Mouse (Mus musculus): ENCODE measurements around the gene Cyb5rl. TPM values are rescaled to one million over a fixed set of nuclear protein-coding genes. Genes with fewer than 3 reads are reported as not detected.

The Cyb5rl gene
- polyA plus RNA-seq, 1 experiment from 2014 or later = 5.2 TPM

- ATAC-seq (replicated peaks; ENCODE audit: low FRiP score) (no peak), DNase-seq (ENCODE audit: low spot score) (no peak)
- no peak overlapping the region for H3K9ac ChIP-seq (ENCODE audit: low read length)
- no peaks in the 10 kb centered on the region; the same call in 1 of the 2 replicates for H3K36me3 ChIP-seq (ENCODE audit: control insufficient read depth, insufficient read depth, low read length)
- H3K4me1 ChIP-seq (replicated peaks; ENCODE audit: control insufficient read depth, insufficient read depth, low read length) = no peaks in the 10 kb centered on the region
- H3K9me3 ChIP-seq (ENCODE audit: control insufficient read depth, low read length) = no peaks in the 10 kb centered on the region
- no peaks in the 10 kb centered on the region for H3K27me3 ChIP-seq (ENCODE audit: control insufficient read depth, insufficient read depth, low read length)
- WGBS = 55% methylated on average over 4 of the region's 4 CpGs
- no peak overlapping the region for H3K4me2 ChIP-seq (ENCODE audit: low read depth, low read length, severe bottlenecking)
- no peak overlapping the region for H3K27ac ChIP-seq (ENCODE audit: low read depth, low read length)
- no peak overlapping the region for H3K4me3 ChIP-seq (ENCODE audit: low read depth, low read length)
Measured at GRCm38 (mm10) chr4:107051889-107052288, 14.9 kb upstream of the Cyb5rl start.

- no peak for ATAC-seq (replicated peaks; ENCODE audit: low FRiP score)
- no peak overlapping the region for H3K27ac ChIP-seq (ENCODE audit: low read depth, low read length)
- H3K27me3 ChIP-seq (ENCODE audit: control insufficient read depth, insufficient read depth, low read length) = no peaks in the 10 kb centered on the region
- no peak overlapping the region for H3K4me3 ChIP-seq (ENCODE audit: low read depth, low read length)
- no peaks in the 10 kb centered on the region for H3K9me3 ChIP-seq (ENCODE audit: control insufficient read depth, low read length)
- no peak overlapping the region for H3K4me2 ChIP-seq (ENCODE audit: low read depth, low read length, severe bottlenecking)
- 44% methylated on average over 5 of the region's 5 CpGs for WGBS
- H3K9ac ChIP-seq (ENCODE audit: low read length) = no peak overlapping the region
- DNase-seq (ENCODE audit: low spot score) = no peak
- no peaks in the 10 kb centered on the region; the same call in 1 of the 2 replicates for H3K36me3 ChIP-seq (ENCODE audit: control insufficient read depth, insufficient read depth, low read length)
- H3K4me1 ChIP-seq (replicated peaks; ENCODE audit: control insufficient read depth, insufficient read depth, low read length) = no peaks in the 10 kb centered on the region
Measured at GRCm38 (mm10) chr4:107052962-107053553, 13.7 kb upstream of the Cyb5rl start.

GRCm38 (mm10) chr4:107056088-107056487, 10.7 kb upstream of the Cyb5rl start:
- no peak overlapping the region for H3K27ac ChIP-seq (ENCODE audit: low read depth, low read length)
- DNase-seq (ENCODE audit: low spot score) = no peak
- no peak for ATAC-seq (replicated peaks; ENCODE audit: low FRiP score)

GRCm38 (mm10) chr4:107058346-107058745, 8.4 kb upstream of the Cyb5rl start:
- WGBS = 89% methylated on average over 5 of the region's 5 CpGs
- no peak overlapping the region for H3K4me3 ChIP-seq (ENCODE audit: low read depth, low read length)
- no peak for ATAC-seq (replicated peaks; ENCODE audit: low FRiP score)
- H3K27ac ChIP-seq (ENCODE audit: low read depth, low read length) = no peak overlapping the region
- H3K9ac ChIP-seq (ENCODE audit: low read length) = no peak overlapping the region
- H3K4me1 ChIP-seq (replicated peaks; ENCODE audit: control insufficient read depth, insufficient read depth, low read length) = no peaks in the 10 kb centered on the region
- peaks cover 4% of the 10 kb centered on the region for H3K36me3 ChIP-seq (ENCODE audit: control insufficient read depth, insufficient read depth, low read length)
- no peaks in the 10 kb centered on the region for H3K9me3 ChIP-seq (ENCODE audit: control insufficient read depth, low read length)
- no peak overlapping the region for H3K4me2 ChIP-seq (ENCODE audit: low read depth, low read length, severe bottlenecking)
- no peak for DNase-seq (ENCODE audit: low spot score)
- H3K27me3 ChIP-seq (ENCODE audit: control insufficient read depth, insufficient read depth, low read length) = no peaks in the 10 kb centered on the region

More at GRCm38 (mm10) chr4:107056088-107056487, 10.7 kb upstream of the Cyb5rl start:
- 97% methylated on average over 3 of the region's 3 CpGs for WGBS
- Histone ChIP-seq H3K9me3 (ENCODE audit: control insufficient read depth, low read length) (no peaks in the 10 kb centered on the region), H3K9ac (ENCODE audit: low read length) (no peak overlapping the region), H3K36me3 (ENCODE audit: control insufficient read depth, insufficient read depth, low read length) (peaks cover 4% of the 10 kb centered on the region), H3K27me3 (ENCODE audit: control insufficient read depth, insufficient read depth, low read length) (no peaks in the 10 kb centered on the region), H3K4me3 (ENCODE audit: low read depth, low read length) (no peak overlapping the region), H3K4me2 (ENCODE audit: low read depth, low read length, severe bottlenecking) (no peak overlapping the region), H3K4me1 (replicated peaks; ENCODE audit: control insufficient read depth, insufficient read depth, low read length) (no peaks in the 10 kb centered on the region)

DNA sequence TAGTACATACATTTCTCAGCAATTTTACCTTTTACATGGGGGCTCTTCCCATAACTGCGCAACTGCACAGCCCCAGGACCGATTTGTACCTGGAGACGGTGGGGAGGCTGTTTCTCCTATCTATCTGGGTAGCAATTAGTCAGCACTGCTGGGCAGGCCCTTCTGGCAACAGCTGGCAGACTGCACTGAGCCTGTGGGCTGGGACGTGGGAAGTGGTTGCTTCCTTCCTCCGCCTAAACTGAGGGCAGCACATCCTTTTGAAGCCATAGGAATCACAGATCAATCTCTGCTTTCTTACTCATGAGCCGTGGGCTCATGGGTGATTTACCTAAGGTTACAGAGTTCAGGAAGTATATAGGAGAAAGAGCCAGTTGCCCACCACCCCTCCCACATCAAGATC, 8.0 kb upstream of the Cyb5rl start:
- no peak overlapping the region for H3K27ac ChIP-seq (ENCODE audit: low read depth, low read length)
- no peak for DNase-seq (ENCODE audit: low spot score)
- 86% methylated on average over 6 of the region's 6 CpGs for WGBS
- no peak overlapping the region for H3K4me2 ChIP-seq (ENCODE audit: low read depth, low read length, severe bottlenecking)
- H3K4me1 ChIP-seq (replicated peaks; ENCODE audit: control insufficient read depth, insufficient read depth, low read length) = no peaks in the 10 kb centered on the region
- no peaks in the 10 kb centered on the region for H3K9me3 ChIP-seq (ENCODE audit: control insufficient read depth, low read length)
- ATAC-seq (replicated peaks; ENCODE audit: low FRiP score) = no peak
- no peak overlapping the region for H3K4me3 ChIP-seq (ENCODE audit: low read depth, low read length)
- H3K36me3 ChIP-seq (ENCODE audit: control insufficient read depth, insufficient read depth, low read length) = peaks cover 4% of the 10 kb centered on the region
- no peaks in the 10 kb centered on the region for H3K27me3 ChIP-seq (ENCODE audit: control insufficient read depth, insufficient read depth, low read length)
- no peak overlapping the region for H3K9ac ChIP-seq (ENCODE audit: low read length)

- Histone ChIP-seq H3K4me3 (ENCODE audit: low read depth, low read length) (no peak overlapping the region), H3K36me3 (ENCODE audit: control insufficient read depth, insufficient read depth, low read length) (peaks cover 4% of the 10 kb centered on the region), H3K4me1 (replicated peaks; ENCODE audit: control insufficient read depth, insufficient read depth, low read length) (no peaks in the 10 kb centered on the region), H3K9ac (ENCODE audit: low read length) (no peak overlapping the region), H3K27ac (ENCODE audit: low read depth, low read length) (no peak overlapping the region), H3K9me3 (ENCODE audit: control insufficient read depth, low read length) (no peaks in the 10 kb centered on the region), H3K4me2 (ENCODE audit: low read depth, low read length, severe bottlenecking) (no peak overlapping the region), H3K27me3 (ENCODE audit: control insufficient read depth, insufficient read depth, low read length) (no peaks in the 10 kb centered on the region)
- DNase-seq (ENCODE audit: low spot score) (no peak), ATAC-seq (replicated peaks; ENCODE audit: low FRiP score) (no peak)
- WGBS = 92% methylated on average over 4 of the region's 4 CpGs
Measured at GRCm38 (mm10) chr4:107061560-107061959, 5.2 kb upstream of the Cyb5rl start.

GRCm38 (mm10) chr4:107063214-107063613, 3.6 kb upstream of the Cyb5rl start:
- Histone ChIP-seq H3K4me2 (ENCODE audit: low read depth, low read length, severe bottlenecking) (no peak overlapping the region), H3K36me3 (ENCODE audit: control insufficient read depth, insufficient read depth, low read length) (peaks cover 4% of the 10 kb centered on the region), H3K27me3 (ENCODE audit: control insufficient read depth, insufficient read depth, low read length) (no peaks in the 10 kb centered on the region), H3K9ac (ENCODE audit: low read length) (no peak overlapping the region), H3K4me1 (replicated peaks; ENCODE audit: control insufficient read depth, insufficient read depth, low read length) (0 out of 2 replicates have a peak, but pooled peaks cover 2% of the 10 kb centered on the region), H3K4me3 (ENCODE audit: low read depth, low read length) (no peak overlapping the region), H3K9me3 (ENCODE audit: control insufficient read depth, low read length) (no peaks in the 10 kb centered on the region), H3K27ac (ENCODE audit: low read depth, low read length) (no peak overlapping the region)
- DNase-seq (ENCODE audit: low spot score) = no peak
- no peak for ATAC-seq (replicated peaks; ENCODE audit: low FRiP score)
- 88% methylated on average over 3 of the region's 3 CpGs for WGBS

DNA sequence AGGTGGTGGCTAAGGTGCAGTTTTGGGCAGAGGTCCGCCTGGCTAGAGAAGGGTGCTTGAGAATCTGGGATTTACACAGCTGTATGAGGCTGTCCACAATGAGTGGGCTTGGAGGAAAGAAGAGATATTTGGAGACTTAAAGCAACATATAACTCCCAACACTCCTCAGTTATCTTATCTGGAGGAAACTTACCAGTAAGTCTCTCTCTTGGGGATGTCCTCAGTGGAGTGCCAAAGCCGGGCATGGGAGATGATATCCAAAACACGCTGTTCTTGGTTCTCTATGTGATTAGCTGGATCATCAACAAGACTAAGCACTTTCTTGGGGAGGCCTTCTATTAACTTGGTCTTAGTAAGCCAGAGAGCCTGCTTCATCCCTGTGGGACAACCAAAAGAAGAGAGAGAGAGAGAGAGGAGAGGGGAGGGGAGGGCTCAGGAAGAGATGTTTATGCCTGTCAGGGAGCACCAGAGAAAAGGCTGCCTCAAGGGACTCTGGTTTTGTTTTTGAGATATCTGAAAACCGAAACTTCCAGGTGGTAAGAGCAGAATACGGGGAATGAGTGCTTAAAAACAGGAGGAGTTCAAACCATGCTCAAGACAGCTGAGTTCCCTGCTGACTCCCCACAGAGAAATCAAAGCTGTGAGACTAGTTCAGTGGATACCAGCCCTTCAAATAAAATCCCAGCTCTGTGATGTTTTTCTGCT, 2.2 kb upstream of the Cyb5rl start:
- no peaks in the 10 kb centered on the region for H3K27me3 ChIP-seq (ENCODE audit: control insufficient read depth, insufficient read depth, low read length)
- no peak for ATAC-seq (replicated peaks; ENCODE audit: low FRiP score)

More for the DNA sequence above, 2.2 kb upstream of the Cyb5rl start:
- H3K27ac ChIP-seq (ENCODE audit: low read depth, low read length) = no peak overlapping the region
- H3K4me2 ChIP-seq (ENCODE audit: low read depth, low read length, severe bottlenecking) = no peak overlapping the region
- peaks cover 4% of the 10 kb centered on the region for H3K36me3 ChIP-seq (ENCODE audit: control insufficient read depth, insufficient read depth, low read length)
- no peak overlapping the region for H3K4me3 ChIP-seq (ENCODE audit: low read depth, low read length)
- 90% methylated on average over 5 of the region's 5 CpGs for WGBS
- H3K9ac ChIP-seq (ENCODE audit: low read length) = no peak overlapping the region
- no peaks in the 10 kb centered on the region for H3K9me3 ChIP-seq (ENCODE audit: control insufficient read depth, low read length)
- H3K4me1 ChIP-seq (replicated peaks; ENCODE audit: control insufficient read depth, insufficient read depth, low read length) = 0 out of 2 replicates have a peak, but pooled peaks cover 2% of the 10 kb centered on the region
- DNase-seq (ENCODE audit: low spot score) = no peak

Measured in forebrain, embryonic 11.5 days (tissue).